Mouse (Mus musculus): Measurements from ENCODE around the gene Nefh. TPM values are rescaled to one million over a fixed set of nuclear protein-coding genes. Genes with fewer than 3 reads are reported as not detected.

Gene Nefh
- 1.2 TPM in 2 replicates for polyA plus RNA-seq (2015; fragmentation: Nextera tagmentation; extraction: Ambion mirVana)

- Histone ChIP-seq H3K36me3 (no peaks in the 10 kb centered on the region), H3K4me2 (replicated peaks) (peak within 1 kb of the TSS; percentile 81), H3K9ac (replicated peaks) (peak within 1 kb of the TSS; percentile 81), H3K27ac (peak within 1 kb of the TSS; percentile 91), H3K9me3 (no peaks in the 10 kb centered on the region), H3K27me3 (peaks cover 93% of the 10 kb centered on the region), H3K4me1 (replicated peaks) (peaks cover 38% of the 10 kb centered on the region), H3K4me3 (replicated peaks) (peak within 1 kb of the TSS; percentile 66)
- under 1% methylated on average over 36 of the region's 41 CpGs for WGBS
- ATAC-seq = peak; percentile 44
Observed at GRCm38 (mm10) chr11:4947813-4948174, at the start of gene Nefh. Gene Nefh (minus strand): TSS chr11:4948064.

- no peaks in the 10 kb centered on the region for H3K9me3 ChIP-seq
- no peak overlapping the region for H3K4me3 ChIP-seq (replicated peaks)
- H3K36me3 ChIP-seq = peaks cover 38% of the 10 kb centered on the region
- no peak for ATAC-seq
- H3K9ac ChIP-seq (replicated peaks) = no peak overlapping the region
- 91% methylated on average over 5 of the region's 5 CpGs for WGBS
- peaks cover 3% of the 10 kb centered on the region; the same call in 1 of the 2 replicates for H3K4me1 ChIP-seq (replicated peaks)
- H3K4me2 ChIP-seq (replicated peaks) = no peak overlapping the region
- H3K27ac ChIP-seq = no peak overlapping the region
- H3K27me3 ChIP-seq = no peaks in the 10 kb centered on the region
Observed at GRCm38 (mm10) chr11:4996621-4997199, 48.8 kb upstream of the Nefh start.

GRCm38 (mm10) chr11:4995676-4996075 is 47.8 kb upstream of the Nefh start:
- WGBS = 93% methylated on average over 3 of the region's 3 CpGs

GRCm38 (mm10) chr11:4992471-4992870 is 44.6 kb upstream of the Nefh start:
- Histone ChIP-seq H3K4me3 (replicated peaks) (no peak overlapping the region), H3K27me3 (no peaks in the 10 kb centered on the region), H3K9ac (replicated peaks) (no peak overlapping the region), H3K36me3 (peaks cover 33% of the 10 kb centered on the region), H3K4me1 (replicated peaks) (peaks cover 10% of the 10 kb centered on the region), H3K27ac (no peak overlapping the region), H3K9me3 (no peaks in the 10 kb centered on the region), H3K4me2 (replicated peaks) (no peak overlapping the region)
- 92% methylated on average over 2 of the region's 2 CpGs for WGBS
- ATAC-seq = no peak

More at GRCm38 (mm10) chr11:4995676-4996075, 47.8 kb upstream of the Nefh start:
- H3K4me1 ChIP-seq (replicated peaks) = peaks cover 3% of the 10 kb centered on the region; the same call in 1 of the 2 replicates
- H3K9me3 ChIP-seq = no peaks in the 10 kb centered on the region
- no peak for ATAC-seq
- no peak overlapping the region for H3K4me2 ChIP-seq (replicated peaks)
- H3K27ac ChIP-seq = no peak overlapping the region
- H3K4me3 ChIP-seq (replicated peaks) = no peak overlapping the region
- peaks cover 32% of the 10 kb centered on the region for H3K36me3 ChIP-seq
- H3K9ac ChIP-seq (replicated peaks) = no peak overlapping the region
- H3K27me3 ChIP-seq = no peaks in the 10 kb centered on the region

- no peak overlapping the region for H3K9ac ChIP-seq (replicated peaks)
- no peak for ATAC-seq
Observed at GRCm38 (mm10) chr11:4989187-4989586, 41.3 kb upstream of the Nefh start.

GRCm38 (mm10) chr11:4987487-4987852 is 39.6 kb upstream of the Nefh start:
- ATAC-seq = no peak; the same call in 1 of the 2 replicates

More at GRCm38 (mm10) chr11:4989187-4989586, 41.3 kb upstream of the Nefh start:
- Histone ChIP-seq H3K27ac (no peak overlapping the region), H3K9me3 (no peaks in the 10 kb centered on the region), H3K4me2 (replicated peaks) (no peak overlapping the region), H3K36me3 (peaks cover 11% of the 10 kb centered on the region), H3K4me1 (replicated peaks) (peaks cover 14% of the 10 kb centered on the region), H3K27me3 (no peaks in the 10 kb centered on the region), H3K4me3 (replicated peaks) (no peak overlapping the region)
- WGBS = 83% methylated on average over 3 of the region's 3 CpGs

GRCm38 (mm10) chr11:4986695-4987486 is 39.0 kb upstream of the Nefh start, which contains the start of gene Ap1b1:
Gene Ap1b1 (plus strand): TSS chr11:4986824.
- peaks cover 11% of the 10 kb centered on the region for H3K36me3 ChIP-seq
- no peaks in the 10 kb centered on the region for H3K9me3 ChIP-seq
- 0 out of 2 replicates have a peak, but pooled peaks cover 2% of the 10 kb centered on the region for H3K27me3 ChIP-seq
- 1% methylated on average over 62 of the region's 62 CpGs for WGBS
- peak; percentile 93 for ATAC-seq
- H3K9ac ChIP-seq (replicated peaks) = peak within 1 kb of the TSS; percentile 87
- peaks cover 18% of the 10 kb centered on the region for H3K4me1 ChIP-seq (replicated peaks)
- peak within 1 kb of the TSS; percentile 62 for H3K27ac ChIP-seq
- H3K4me3 ChIP-seq (replicated peaks) = peak within 1 kb of the TSS; percentile 79
- H3K4me2 ChIP-seq (replicated peaks) = peak within 1 kb of the TSS; percentile 92

More at GRCm38 (mm10) chr11:4987487-4987852, 39.6 kb upstream of the Nefh start:
- WGBS = 66% methylated on average over 11 of the region's 11 CpGs
- H3K9ac ChIP-seq (replicated peaks) = peak overlapping the region; percentile 87
- H3K27me3 ChIP-seq = 0 out of 2 replicates have a peak, but pooled peaks cover 2% of the 10 kb centered on the region
- peak overlapping the region; percentile 92 for H3K4me2 ChIP-seq (replicated peaks)
- 0 out of 2 replicates have a peak overlapping the region, but pooled peaks have one; percentile 62 for H3K27ac ChIP-seq
- H3K4me3 ChIP-seq (replicated peaks) = peak overlapping the region; percentile 79
- peaks cover 18% of the 10 kb centered on the region for H3K4me1 ChIP-seq (replicated peaks)
- H3K36me3 ChIP-seq = peaks cover 11% of the 10 kb centered on the region
- no peaks in the 10 kb centered on the region for H3K9me3 ChIP-seq

GRCm38 (mm10) chr11:4984799-4985198 is 36.9 kb upstream of the Nefh start:
- H3K4me3 ChIP-seq (replicated peaks) = no peak overlapping the region
- peaks cover 2% of the 10 kb centered on the region for H3K36me3 ChIP-seq
- WGBS = 84% methylated on average over 3 of the region's 3 CpGs
- no peak overlapping the region for H3K9ac ChIP-seq (replicated peaks)
- ATAC-seq = no peak
- 0 out of 2 replicates have a peak, but pooled peaks cover 2% of the 10 kb centered on the region for H3K27me3 ChIP-seq
- H3K4me2 ChIP-seq (replicated peaks) = no peak overlapping the region
- H3K9me3 ChIP-seq = no peaks in the 10 kb centered on the region
- H3K4me1 ChIP-seq (replicated peaks) = peaks cover 18% of the 10 kb centered on the region
- no peak overlapping the region for H3K27ac ChIP-seq

- ATAC-seq = no peak
- H3K27ac ChIP-seq = no peak overlapping the region
- H3K36me3 ChIP-seq = no peaks in the 10 kb centered on the region
- H3K4me3 ChIP-seq (replicated peaks) = no peak overlapping the region
- H3K9me3 ChIP-seq = no peaks in the 10 kb centered on the region
- peaks cover 18% of the 10 kb centered on the region for H3K4me1 ChIP-seq (replicated peaks)
- H3K27me3 ChIP-seq = 0 out of 2 replicates have a peak, but pooled peaks cover 2% of the 10 kb centered on the region
- peak overlapping the region; percentile 29 for H3K4me2 ChIP-seq (replicated peaks)
- 3% methylated on average over 5 of the region's 5 CpGs for WGBS
- peak overlapping the region; percentile 39; the same call in 1 of the 2 replicates for H3K9ac ChIP-seq (replicated peaks)
Observed at GRCm38 (mm10) chr11:4984249-4984648, 36.4 kb upstream of the Nefh start.

GRCm38 (mm10) chr11:4983538-4983937 is 35.7 kb upstream of the Nefh start:
- H3K9me3 ChIP-seq = no peaks in the 10 kb centered on the region
- H3K27me3 ChIP-seq = 0 out of 2 replicates have a peak, but pooled peaks cover 2% of the 10 kb centered on the region
- H3K36me3 ChIP-seq = no peaks in the 10 kb centered on the region
- no peak overlapping the region for H3K27ac ChIP-seq
- H3K4me1 ChIP-seq (replicated peaks) = peaks cover 18% of the 10 kb centered on the region
- WGBS = 54% methylated on average over 2 of the region's 2 CpGs
- H3K9ac ChIP-seq (replicated peaks) = no peak overlapping the region
- no peak for ATAC-seq
- H3K4me2 ChIP-seq (replicated peaks) = no peak overlapping the region
- H3K4me3 ChIP-seq (replicated peaks) = no peak overlapping the region

GRCm38 (mm10) chr11:4983010-4983409 is 35.1 kb upstream of the Nefh start:
- Histone ChIP-seq H3K4me2 (replicated peaks) (no peak overlapping the region), H3K27me3 (0 out of 2 replicates have a peak, but pooled peaks cover 2% of the 10 kb centered on the region), H3K36me3 (no peaks in the 10 kb centered on the region), H3K4me1 (replicated peaks) (peaks cover 13% of the 10 kb centered on the region), H3K27ac (no peak overlapping the region), H3K4me3 (replicated peaks) (no peak overlapping the region), H3K9ac (replicated peaks) (no peak overlapping the region), H3K9me3 (no peaks in the 10 kb centered on the region)
- 77% methylated on average over 3 of the region's 3 CpGs for WGBS
- ATAC-seq = no peak

- peak; percentile 68 for ATAC-seq
- peak overlapping the region; percentile 26 for H3K4me2 ChIP-seq (replicated peaks)
Observed at GRCm38 (mm10) chr11:4975623-4976022, 27.8 kb upstream of the Nefh start.

More at GRCm38 (mm10) chr11:4975623-4976022, 27.8 kb upstream of the Nefh start:
- H3K27ac ChIP-seq = no peak overlapping the region
- no peaks in the 10 kb centered on the region for H3K9me3 ChIP-seq
- no peaks in the 10 kb centered on the region for H3K4me1 ChIP-seq (replicated peaks)
- WGBS = 6% methylated on average over 14 of the region's 14 CpGs
- no peak overlapping the region for H3K9ac ChIP-seq (replicated peaks)
- H3K4me3 ChIP-seq (replicated peaks) = no peak overlapping the region
- 0 out of 2 replicates have a peak, but pooled peaks cover 5% of the 10 kb centered on the region for H3K27me3 ChIP-seq
- H3K36me3 ChIP-seq = no peaks in the 10 kb centered on the region
